Mouse (Mus musculus): Measurements from ENCODE around the gene Ccdc142.

Ccdc142 gene

GRCm38 (mm10) chr6:83117616-83118015, 16.2 kb downstream of the Ccdc142 start:
- DNase-seq (ENCODE audit: low spot score): no peak

- DNase-seq (ENCODE audit: low spot score): no peak
These were observed 17.0 kb downstream of the Ccdc142 start for GRCm38 (mm10) chr6:83118369-83118768.

GRCm38 (mm10) chr6:83118825-83119733, 17.7 kb downstream of the Ccdc142 start:
- DNase-seq (ENCODE audit: low spot score): no peak

- DNase-seq (ENCODE audit: low spot score): no peak
These were observed 18.3 kb downstream of the Ccdc142 start for GRCm38 (mm10) chr6:83119734-83120051.

- peak; percentile 99 for DNase-seq (ENCODE audit: low spot score)
These were observed 19.8 kb downstream of the Ccdc142 start, which contains the start of gene Wbp1 for GRCm38 (mm10) chr6:83120930-83121862. Gene Wbp1, minus strand, starts transcription at chr6:83121559.

- no peak for DNase-seq (ENCODE audit: low spot score)
These were observed 20.7 kb downstream of the Ccdc142 start for GRCm38 (mm10) chr6:83121863-83122710.

- DNase-seq (ENCODE audit: low spot score): no peak
These were observed 21.6 kb downstream of the Ccdc142 start for GRCm38 (mm10) chr6:83122961-83123360.

- peak; percentile 95 for DNase-seq (ENCODE audit: low spot score)
These were observed 23.5 kb downstream of the Ccdc142 start for GRCm38 (mm10) chr6:83124851-83125312.

GRCm38 (mm10) chr6:83125331-83125730, 23.9 kb downstream of the Ccdc142 start, which contains the start of gene Ino80b:
Gene Ino80b, minus strand, starts transcription at chr6:83125431.
- DNase-seq (ENCODE audit: low spot score): no peak

- no peak for DNase-seq (ENCODE audit: low spot score)
These were observed 26.0 kb downstream of the Ccdc142 start for GRCm38 (mm10) chr6:83127419-83127818.

- peak; percentile 79 for DNase-seq (ENCODE audit: low spot score)
These were observed 30.2 kb downstream of the Ccdc142 start for GRCm38 (mm10) chr6:83131469-83132034.

GRCm38 (mm10) chr6:83132176-83132919, 30.9 kb downstream of the Ccdc142 start:
- no peak for DNase-seq (ENCODE audit: low spot score)

GRCm38 (mm10) chr6:83134226-83134625, 32.8 kb downstream of the Ccdc142 start:
- DNase-seq (ENCODE audit: low spot score): no peak

GRCm38 (mm10) chr6:83134951-83135513, 33.6 kb downstream of the Ccdc142 start, which contains the start of gene Rtkn:
Gene Rtkn, plus strand, starts transcription at chr6:83135463.
- no peak for DNase-seq (ENCODE audit: low spot score)

GRCm38 (mm10) chr6:83135571-83136161, 34.3 kb downstream of the Ccdc142 start:
- peak; percentile 66 for DNase-seq (ENCODE audit: low spot score)

- DNase-seq (ENCODE audit: low spot score): no peak
These were observed 35.0 kb downstream of the Ccdc142 start for GRCm38 (mm10) chr6:83136291-83136880.

GRCm38 (mm10) chr6:83136881-83137575, 35.6 kb downstream of the Ccdc142 start:
- DNase-seq (ENCODE audit: low spot score): no peak

GRCm38 (mm10) chr6:83137576-83137950, 36.2 kb downstream of the Ccdc142 start:
- peak; percentile 88 for DNase-seq (ENCODE audit: low spot score)

- DNase-seq (ENCODE audit: low spot score): no peak
These were observed 36.7 kb downstream of the Ccdc142 start for GRCm38 (mm10) chr6:83138056-83138455.
